Mouse (Mus musculus): Measurements from ENCODE around the gene Ptpn3. TPM values are rescaled to one million over a fixed set of nuclear protein-coding genes. Genes with fewer than 3 reads are reported as not detected.

Gene Ptpn3
- total RNA-seq, 1 experiment from 2014 or later: 18.5 TPM

Other genes starting within 250 kb of the Ptpn3 start
- 36.3 and 44.5 TPM in 2 replicates for gene Epb41l4b, start 158.4 kb downstream of the Ptpn3 start, total RNA-seq (2017)
- gene Palm2, start 132.4 kb upstream of the Ptpn3 start, total RNA-seq (2017): not detected in 2 replicates

Data from hematopoietic stem cell, adult 5-6 weeks (primary cell).